Mouse (Mus musculus): ENCODE data around the gene Wdr73. TPM values are rescaled to one million over a fixed set of nuclear protein-coding genes. Genes with fewer than 3 reads are reported as not detected.

Gene Wdr73
- polyA plus RNA-seq, 1 experiment from 2014 or later, result 41.4 TPM

- Histone ChIP-seq H3K27me3 (ENCODE audit: control insufficient read depth, insufficient read depth, low read length) (no peaks in the 10 kb centered on the region), H3K9me3 (ENCODE audit: control insufficient read depth, low read length) (no peaks in the 10 kb centered on the region), H3K9ac (ENCODE audit: low read depth, low read length) (peak overlapping the region; percentile 80), H3K4me3 (ENCODE audit: low read depth, low read length) (peak overlapping the region; percentile 81), H3K4me1 (replicated peaks; ENCODE audit: control insufficient read depth, insufficient read depth, low read length) (peaks cover 3% of the 10 kb centered on the region; the same call in 1 of the 2 replicates), H3K4me2 (replicated peaks; ENCODE audit: low read depth, low read length) (peak overlapping the region; percentile 52), H3K27ac (ENCODE audit: low read depth, low read length) (no peak overlapping the region), H3K36me3 (ENCODE audit: control insufficient read depth, insufficient read depth, low read length) (no peaks in the 10 kb centered on the region)
- WGBS, result 35% methylated on average over 15 of the region's 15 CpGs
- peak; percentile 41; the same call in 1 of the 2 replicates for ATAC-seq (ENCODE audit: low FRiP score)
- DNase-seq (ENCODE audit: low spot score), result peak; percentile 27
These were observed 639 bp upstream of the Wdr73 start for GRCm38 (mm10) chr7:80901541-80902274.

- DNase-seq (ENCODE audit: low spot score) (no peak), ATAC-seq (ENCODE audit: low FRiP score) (no peak)
- H3K27me3 ChIP-seq (ENCODE audit: control insufficient read depth, insufficient read depth, low read length), result no peaks in the 10 kb centered on the region
- no peak overlapping the region for H3K4me2 ChIP-seq (replicated peaks; ENCODE audit: low read depth, low read length)
- H3K36me3 ChIP-seq (ENCODE audit: control insufficient read depth, insufficient read depth, low read length), result 0 out of 2 replicates have a peak, but pooled peaks cover 7% of the 10 kb centered on the region
- H3K27ac ChIP-seq (ENCODE audit: low read depth, low read length), result no peak overlapping the region
- no peak overlapping the region for H3K9ac ChIP-seq (ENCODE audit: low read depth, low read length)
- no peaks in the 10 kb centered on the region; the same call in 1 of the 2 replicates for H3K4me1 ChIP-seq (replicated peaks; ENCODE audit: control insufficient read depth, insufficient read depth, low read length)
- no peak overlapping the region for H3K4me3 ChIP-seq (ENCODE audit: low read depth, low read length)
- whole genome bisulfite sequencing, result 96% methylated on average over 4 of the region's 4 CpGs
- no peaks in the 10 kb centered on the region for H3K9me3 ChIP-seq (ENCODE audit: control insufficient read depth, low read length)
These were observed 3.3 kb downstream of the Wdr73 start for GRCm38 (mm10) chr7:80897721-80898120.

GRCm38 (mm10) chr7:80897134-80897533, 3.9 kb downstream of the Wdr73 start:
- Histone ChIP-seq H3K9ac (ENCODE audit: low read depth, low read length) (no peak overlapping the region), H3K9me3 (ENCODE audit: control insufficient read depth, low read length) (no peaks in the 10 kb centered on the region), H3K4me2 (replicated peaks; ENCODE audit: low read depth, low read length) (no peak overlapping the region), H3K27me3 (ENCODE audit: control insufficient read depth, insufficient read depth, low read length) (no peaks in the 10 kb centered on the region), H3K4me3 (ENCODE audit: low read depth, low read length) (no peak overlapping the region), H3K4me1 (replicated peaks; ENCODE audit: control insufficient read depth, insufficient read depth, low read length) (no peaks in the 10 kb centered on the region; the same call in 1 of the 2 replicates), H3K27ac (ENCODE audit: low read depth, low read length) (no peak overlapping the region), H3K36me3 (ENCODE audit: control insufficient read depth, insufficient read depth, low read length) (0 out of 2 replicates have a peak, but pooled peaks cover 11% of the 10 kb centered on the region)
- no peak for ATAC-seq (ENCODE audit: low FRiP score)
- no peak for DNase-seq (ENCODE audit: low spot score)
- 86% methylated on average over 7 of the region's 7 CpGs for WGBS

GRCm38 (mm10) chr7:80894815-80895519, 6.1 kb downstream of the Wdr73 start:
- Histone ChIP-seq H3K36me3 (ENCODE audit: control insufficient read depth, insufficient read depth, low read length) (0 out of 2 replicates have a peak, but pooled peaks cover 14% of the 10 kb centered on the region), H3K4me2 (replicated peaks; ENCODE audit: low read depth, low read length) (no peak overlapping the region), H3K4me3 (ENCODE audit: low read depth, low read length) (no peak overlapping the region), H3K9ac (ENCODE audit: low read depth, low read length) (no peak overlapping the region), H3K27ac (ENCODE audit: low read depth, low read length) (no peak overlapping the region), H3K4me1 (replicated peaks; ENCODE audit: control insufficient read depth, insufficient read depth, low read length) (no peaks in the 10 kb centered on the region), H3K27me3 (ENCODE audit: control insufficient read depth, insufficient read depth, low read length) (no peaks in the 10 kb centered on the region), H3K9me3 (ENCODE audit: control insufficient read depth, low read length) (no peaks in the 10 kb centered on the region)
- ATAC-seq (ENCODE audit: low FRiP score), result no peak
- DNase-seq (ENCODE audit: low spot score), result no peak
- WGBS, result 95% methylated on average over 14 of the region's 14 CpGs

GRCm38 (mm10) chr7:80894196-80894595, 6.9 kb downstream of the Wdr73 start:
- no peak overlapping the region for H3K9ac ChIP-seq (ENCODE audit: low read depth, low read length)
- peaks cover 3% of the 10 kb centered on the region for H3K4me1 ChIP-seq (replicated peaks; ENCODE audit: control insufficient read depth, insufficient read depth, low read length)
- DNase-seq (ENCODE audit: low spot score), result no peak
- no peaks in the 10 kb centered on the region for H3K9me3 ChIP-seq (ENCODE audit: control insufficient read depth, low read length)
- H3K27me3 ChIP-seq (ENCODE audit: control insufficient read depth, insufficient read depth, low read length), result no peaks in the 10 kb centered on the region
- H3K4me3 ChIP-seq (ENCODE audit: low read depth, low read length), result no peak overlapping the region
- WGBS, result 88% methylated on average over 7 of the region's 7 CpGs
- H3K36me3 ChIP-seq (ENCODE audit: control insufficient read depth, insufficient read depth, low read length), result 0 out of 2 replicates have a peak, but pooled peaks cover 14% of the 10 kb centered on the region
- ATAC-seq (ENCODE audit: low FRiP score), result no peak
- H3K4me2 ChIP-seq (replicated peaks; ENCODE audit: low read depth, low read length), result no peak overlapping the region
- H3K27ac ChIP-seq (ENCODE audit: low read depth, low read length), result no peak overlapping the region

GRCm38 (mm10) chr7:80893753-80894129, 7.3 kb downstream of the Wdr73 start:
- H3K27ac ChIP-seq (ENCODE audit: low read depth, low read length), result no peak overlapping the region
- 90% methylated on average over 6 of the region's 6 CpGs for whole genome bisulfite sequencing
- 0 out of 2 replicates have a peak, but pooled peaks cover 14% of the 10 kb centered on the region for H3K36me3 ChIP-seq (ENCODE audit: control insufficient read depth, insufficient read depth, low read length)
- H3K4me1 ChIP-seq (replicated peaks; ENCODE audit: control insufficient read depth, insufficient read depth, low read length), result peaks cover 3% of the 10 kb centered on the region
- ATAC-seq (ENCODE audit: low FRiP score) (no peak), DNase-seq (ENCODE audit: low spot score) (no peak)
- H3K4me3 ChIP-seq (ENCODE audit: low read depth, low read length), result no peak overlapping the region
- H3K27me3 ChIP-seq (ENCODE audit: control insufficient read depth, insufficient read depth, low read length), result no peaks in the 10 kb centered on the region
- H3K4me2 ChIP-seq (replicated peaks; ENCODE audit: low read depth, low read length), result no peak overlapping the region
- H3K9ac ChIP-seq (ENCODE audit: low read depth, low read length), result no peak overlapping the region
- H3K9me3 ChIP-seq (ENCODE audit: control insufficient read depth, low read length), result no peaks in the 10 kb centered on the region

- 95% methylated on average over 15 of the region's 15 CpGs for WGBS
- H3K4me1 ChIP-seq (replicated peaks; ENCODE audit: control insufficient read depth, insufficient read depth, low read length), result peaks cover 3% of the 10 kb centered on the region
- DNase-seq (ENCODE audit: low spot score), result no peak
- H3K27me3 ChIP-seq (ENCODE audit: control insufficient read depth, insufficient read depth, low read length), result no peaks in the 10 kb centered on the region
- 0 out of 2 replicates have a peak, but pooled peaks cover 14% of the 10 kb centered on the region for H3K36me3 ChIP-seq (ENCODE audit: control insufficient read depth, insufficient read depth, low read length)
- H3K4me3 ChIP-seq (ENCODE audit: low read depth, low read length), result no peak overlapping the region
- no peaks in the 10 kb centered on the region for H3K9me3 ChIP-seq (ENCODE audit: control insufficient read depth, low read length)
- H3K9ac ChIP-seq (ENCODE audit: low read depth, low read length), result no peak overlapping the region
- H3K4me2 ChIP-seq (replicated peaks; ENCODE audit: low read depth, low read length), result no peak overlapping the region
- H3K27ac ChIP-seq (ENCODE audit: low read depth, low read length), result no peak overlapping the region
- no peak for ATAC-seq (ENCODE audit: low FRiP score)
These were observed 7.8 kb downstream of the Wdr73 start for GRCm38 (mm10) chr7:80893086-80893752.

GRCm38 (mm10) chr7:80889841-80890241, 11.2 kb downstream of the Wdr73 start:
- ATAC-seq (ENCODE audit: low FRiP score) (no peak), DNase-seq (ENCODE audit: low spot score) (no peak)
- no peaks in the 10 kb centered on the region for H3K9me3 ChIP-seq (ENCODE audit: control insufficient read depth, low read length)
- H3K27ac ChIP-seq (ENCODE audit: low read depth, low read length), result peak overlapping the region; percentile 73; the same call in 1 of the 2 replicates
- H3K4me1 ChIP-seq (replicated peaks; ENCODE audit: control insufficient read depth, insufficient read depth, low read length), result peaks cover 3% of the 10 kb centered on the region
- H3K4me3 ChIP-seq (ENCODE audit: low read depth, low read length), result no peak overlapping the region
- H3K27me3 ChIP-seq (ENCODE audit: control insufficient read depth, insufficient read depth, low read length), result no peaks in the 10 kb centered on the region
- H3K4me2 ChIP-seq (replicated peaks; ENCODE audit: low read depth, low read length), result no peak overlapping the region
- 0 out of 2 replicates have a peak, but pooled peaks cover 12% of the 10 kb centered on the region for H3K36me3 ChIP-seq (ENCODE audit: control insufficient read depth, insufficient read depth, low read length)
- H3K9ac ChIP-seq (ENCODE audit: low read depth, low read length), result peak overlapping the region; percentile 29; the same call in 1 of the 2 replicates
- WGBS, result 83% methylated on average over 13 of the region's 13 CpGs
